Mouse (Mus musculus): ENCODE measurements at regions not wholly inside any gene's neighbourhood (a gene's known extent, or its start where the extent isn't known, plus 50 kb on each side); places are given as distances from the start of the nearest gene placed in this dataset.
"Not testable (repeated sequence)": the region's sequence is repeated elsewhere in the genome, so short reads cannot be mapped to it uniquely, and the experiment has no call there.

GRCm38 (mm10) chrX:166795651-166796050 lies 210.1 kb upstream of the Egfl6 start:
- H3K27me3 ChIP-seq (ENCODE audit: control insufficient read depth, insufficient read depth, insufficient read length): no peaks in the 10 kb centered on the region
- no peaks in the 10 kb centered on the region for H3K79me3 ChIP-seq (ENCODE audit: low read depth)
- H3K79me2 ChIP-seq (ENCODE audit: control insufficient read depth, insufficient read depth): no peaks in the 10 kb centered on the region
- H3ac ChIP-seq (ENCODE audit: control insufficient read depth, insufficient read length, low read depth): no peak overlapping the region
- no peaks in the 10 kb centered on the region for H3K36me3 ChIP-seq (ENCODE audit: control insufficient read depth, insufficient read depth)
- no peak for TF ChIP-seq CEBPB (IDR thresholded peaks at IDR 0.05; ENCODE audit: low read depth)
- TF ChIP-seq USF1 (IDR thresholded peaks at IDR 0.05; ENCODE audit: low read depth): no peak
- TF ChIP-seq MAX (IDR thresholded peaks at IDR 0.05): no peak
- TF ChIP-seq MYOG (IDR thresholded peaks at IDR 0.05; ENCODE audit: control insufficient read depth, extremely low read depth, insufficient read length): no peak
- no peak for TF ChIP-seq FOSL1 (IDR thresholded peaks at IDR 0.05; ENCODE audit: insufficient read depth, low read length, poor library complexity, severe bottlenecking)
- no peak overlapping the region for H3K4me3 ChIP-seq (ENCODE audit: insufficient read depth, poor library complexity, severe bottlenecking)

- H3K4me3 ChIP-seq (ENCODE audit: insufficient read depth, poor library complexity, severe bottlenecking): no peak overlapping the region
- no peaks in the 10 kb centered on the region for H3K27me3 ChIP-seq (ENCODE audit: control insufficient read depth, insufficient read depth, insufficient read length)
- no peaks in the 10 kb centered on the region for H3K79me3 ChIP-seq (ENCODE audit: low read depth)
- no peak for TF ChIP-seq MYOG (IDR thresholded peaks at IDR 0.05; ENCODE audit: control insufficient read depth, extremely low read depth, insufficient read length)
- no peak for TF ChIP-seq CTCF (IDR thresholded peaks at IDR 0.05; ENCODE audit: control insufficient read depth, insufficient read depth, insufficient read length)
- no peak for TF ChIP-seq FOSL1 (IDR thresholded peaks at IDR 0.05; ENCODE audit: insufficient read depth, low read length, poor library complexity, severe bottlenecking)
- no peak for TF ChIP-seq CEBPB (IDR thresholded peaks at IDR 0.05; ENCODE audit: low read depth)
- no peak for TF ChIP-seq MAX (IDR thresholded peaks at IDR 0.05)
- no peak for TF ChIP-seq MYOD1 (IDR thresholded peaks at IDR 0.05; ENCODE audit: control insufficient read depth, insufficient read length, low read depth)
- no peak for TF ChIP-seq USF1 (IDR thresholded peaks at IDR 0.05; ENCODE audit: low read depth)
- H3ac ChIP-seq (ENCODE audit: control insufficient read depth, insufficient read length, low read depth): no peak overlapping the region
- H3K36me3 ChIP-seq (ENCODE audit: control insufficient read depth, insufficient read depth): no peaks in the 10 kb centered on the region
- H3K79me2 ChIP-seq (ENCODE audit: control insufficient read depth, insufficient read depth): no peaks in the 10 kb centered on the region
Measured at GRCm38 (mm10) chrX:166789031-166789430, 203.5 kb upstream of the Egfl6 start.

- H3K27me3 ChIP-seq (ENCODE audit: control insufficient read depth, insufficient read depth, insufficient read length); H3K79me3 ChIP-seq (ENCODE audit: low read depth); H3K4me3 ChIP-seq (ENCODE audit: insufficient read depth, poor library complexity, severe bottlenecking); H3ac ChIP-seq (ENCODE audit: control insufficient read depth, insufficient read length, low read depth); H3K36me3 ChIP-seq (ENCODE audit: control insufficient read depth, insufficient read depth); H3K79me2 ChIP-seq (ENCODE audit: control insufficient read depth, insufficient read depth): not testable (repeated sequence)
Measured at GRCm38 (mm10) chrX:166787137-166787536, 201.6 kb upstream of the Egfl6 start.

- H3K79me2 ChIP-seq (ENCODE audit: control insufficient read depth, insufficient read depth): no peaks in the 10 kb centered on the region
- H3ac ChIP-seq (ENCODE audit: control insufficient read depth, insufficient read length, low read depth): no peak overlapping the region
- H3K79me3 ChIP-seq (ENCODE audit: low read depth): no peaks in the 10 kb centered on the region
- TF ChIP-seq MYOG (IDR thresholded peaks at IDR 0.05; ENCODE audit: control insufficient read depth, extremely low read depth, insufficient read length) (no peak), FOSL1 (IDR thresholded peaks at IDR 0.05; ENCODE audit: insufficient read depth, low read length, poor library complexity, severe bottlenecking) (no peak), MYOD1 (IDR thresholded peaks at IDR 0.05; ENCODE audit: control insufficient read depth, insufficient read length, low read depth) (no peak), CEBPB (IDR thresholded peaks at IDR 0.05; ENCODE audit: low read depth) (no peak), MAX (IDR thresholded peaks at IDR 0.05) (no peak), CTCF (IDR thresholded peaks at IDR 0.05; ENCODE audit: control insufficient read depth, insufficient read depth, insufficient read length) (no peak), USF1 (IDR thresholded peaks at IDR 0.05; ENCODE audit: low read depth) (no peak)
- no peaks in the 10 kb centered on the region for H3K36me3 ChIP-seq (ENCODE audit: control insufficient read depth, insufficient read depth)
- no peaks in the 10 kb centered on the region for H3K27me3 ChIP-seq (ENCODE audit: control insufficient read depth, insufficient read depth, insufficient read length)
- no peak overlapping the region for H3K4me3 ChIP-seq (ENCODE audit: insufficient read depth, poor library complexity, severe bottlenecking)
Measured at GRCm38 (mm10) chrX:166785615-166786014, 200.1 kb upstream of the Egfl6 start.

GRCm38 (mm10) chrX:166783377-166783776 lies 197.9 kb upstream of the Egfl6 start:
- TF ChIP-seq MYOD1 (IDR thresholded peaks at IDR 0.05; ENCODE audit: control insufficient read depth, insufficient read length, low read depth): no peak
- TF ChIP-seq MYOG (IDR thresholded peaks at IDR 0.05; ENCODE audit: control insufficient read depth, extremely low read depth, insufficient read length): no peak
- no peak for TF ChIP-seq USF1 (IDR thresholded peaks at IDR 0.05; ENCODE audit: low read depth)
- TF ChIP-seq FOSL1 (IDR thresholded peaks at IDR 0.05; ENCODE audit: insufficient read depth, low read length, poor library complexity, severe bottlenecking): no peak
- no peak for TF ChIP-seq CEBPB (IDR thresholded peaks at IDR 0.05; ENCODE audit: low read depth)
- no peak for TF ChIP-seq CTCF (IDR thresholded peaks at IDR 0.05; ENCODE audit: control insufficient read depth, insufficient read depth, insufficient read length)
- Histone ChIP-seq H3ac (ENCODE audit: control insufficient read depth, insufficient read length, low read depth) (no peak overlapping the region), H3K27me3 (ENCODE audit: control insufficient read depth, insufficient read depth, insufficient read length) (no peaks in the 10 kb centered on the region), H3K79me2 (ENCODE audit: control insufficient read depth, insufficient read depth) (no peaks in the 10 kb centered on the region), H3K79me3 (ENCODE audit: low read depth) (no peaks in the 10 kb centered on the region), H3K4me3 (ENCODE audit: insufficient read depth, poor library complexity, severe bottlenecking) (no peak overlapping the region), H3K36me3 (ENCODE audit: control insufficient read depth, insufficient read depth) (no peaks in the 10 kb centered on the region)

- no peak overlapping the region for H3K4me3 ChIP-seq (ENCODE audit: insufficient read depth, poor library complexity, severe bottlenecking)
- no peak overlapping the region for H3ac ChIP-seq (ENCODE audit: control insufficient read depth, insufficient read length, low read depth)
- no peaks in the 10 kb centered on the region for H3K79me2 ChIP-seq (ENCODE audit: control insufficient read depth, insufficient read depth)
- H3K79me3 ChIP-seq (ENCODE audit: low read depth): no peaks in the 10 kb centered on the region
- H3K36me3 ChIP-seq (ENCODE audit: control insufficient read depth, insufficient read depth): no peaks in the 10 kb centered on the region
- H3K27me3 ChIP-seq (ENCODE audit: control insufficient read depth, insufficient read depth, insufficient read length): no peaks in the 10 kb centered on the region
- TF ChIP-seq CTCF (IDR thresholded peaks at IDR 0.05; ENCODE audit: control insufficient read depth, insufficient read depth, insufficient read length): no peak
- TF ChIP-seq CEBPB (IDR thresholded peaks at IDR 0.05; ENCODE audit: low read depth): no peak
- TF ChIP-seq MAX (IDR thresholded peaks at IDR 0.05): no peak
- no peak for TF ChIP-seq FOSL1 (IDR thresholded peaks at IDR 0.05; ENCODE audit: insufficient read depth, low read length, poor library complexity, severe bottlenecking)
- TF ChIP-seq MYOD1 (IDR thresholded peaks at IDR 0.05; ENCODE audit: control insufficient read depth, insufficient read length, low read depth): peak; percentile 47
- no peak for TF ChIP-seq USF1 (IDR thresholded peaks at IDR 0.05; ENCODE audit: low read depth)
- TF ChIP-seq MYOG (IDR thresholded peaks at IDR 0.05; ENCODE audit: control insufficient read depth, extremely low read depth, insufficient read length): no peak
Measured at GRCm38 (mm10) chrX:166779334-166780092, 194.0 kb upstream of the Egfl6 start.

All from C2C12 (cell line).